Mouse (Mus musculus) heart, postnatal 36 days (tissue): Measurements from ENCODE around the gene Wdr27. TPM values are rescaled to one million over a fixed set of nuclear protein-coding genes. Genes with fewer than 3 reads are reported as not detected.
"Not testable (repeated sequence)": the region's sequence is repeated elsewhere in the genome, so short reads cannot be mapped to it uniquely, and the experiment has no call there.

Source experiments
- DNase-seq, 2 experiments: peaks; one replicate each; pipeline ENCODE4 v3.0.0; 2021 to 2022
- intact Hi-C: fragments of 180-260 bp; cut with DNase I; formaldehyde crosslinking; loops from one replicate; pipeline ENCODE4 v1.15.1; 2025
- total RNA-seq, 2 experiments: library from RNA; stranded (reverse); gene quantifications; 2 replicates each; pipeline ENCODE4 v1.2.3; 2021

The Wdr27 gene
- total RNA-seq, result 1 to 10 TPM in 1 of 2 experiments, under 1 TPM in 1; 0.35 to 1.1 TPM

DNA sequence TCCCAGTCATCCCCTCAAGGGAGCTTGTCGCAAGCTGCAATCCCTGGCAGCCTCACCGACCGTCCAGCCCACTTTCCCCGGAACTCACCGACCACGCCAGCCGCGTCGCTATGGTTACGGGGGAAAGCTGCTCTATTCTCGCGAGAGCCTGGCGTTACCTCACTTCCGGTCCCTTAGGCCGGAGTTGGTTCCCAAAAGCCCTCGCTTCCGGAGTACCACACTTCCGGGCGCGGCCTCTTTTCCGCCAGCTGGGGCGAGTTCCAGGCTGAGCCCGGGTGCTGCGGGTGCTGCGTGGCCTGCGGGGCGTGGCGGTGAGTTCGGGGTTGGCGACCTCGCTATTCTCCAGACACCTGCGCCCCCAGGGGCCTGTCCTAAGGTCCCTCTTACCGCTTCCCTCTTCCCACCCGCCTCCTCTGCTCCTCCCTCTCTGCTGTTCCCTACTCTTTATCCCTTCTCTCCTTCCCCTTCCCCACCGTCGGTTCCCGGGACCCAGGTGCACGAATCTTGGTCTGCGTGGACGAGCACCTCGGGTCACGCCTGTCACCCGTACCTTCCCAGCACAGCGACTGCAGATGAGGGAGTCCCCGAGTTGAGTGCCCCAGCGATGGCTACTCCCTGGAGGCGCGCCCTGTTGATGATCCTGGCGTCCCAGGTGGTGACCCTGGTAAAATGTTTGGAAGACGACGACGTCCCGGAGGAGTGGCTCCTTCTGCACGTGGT lies at the start of gene Wdr27, which contains the start of gene 1600012H06Rik:
Gene Wdr27 (minus strand): TSS at position 150 of the 720 bp plus-strand sequence.
Gene 1600012H06Rik (plus strand): TSS at position 176 of the 720 bp plus-strand sequence.
- DNase-seq, result peak; percentile 99
- intact Hi-C loops, result no loop called here

DNA sequence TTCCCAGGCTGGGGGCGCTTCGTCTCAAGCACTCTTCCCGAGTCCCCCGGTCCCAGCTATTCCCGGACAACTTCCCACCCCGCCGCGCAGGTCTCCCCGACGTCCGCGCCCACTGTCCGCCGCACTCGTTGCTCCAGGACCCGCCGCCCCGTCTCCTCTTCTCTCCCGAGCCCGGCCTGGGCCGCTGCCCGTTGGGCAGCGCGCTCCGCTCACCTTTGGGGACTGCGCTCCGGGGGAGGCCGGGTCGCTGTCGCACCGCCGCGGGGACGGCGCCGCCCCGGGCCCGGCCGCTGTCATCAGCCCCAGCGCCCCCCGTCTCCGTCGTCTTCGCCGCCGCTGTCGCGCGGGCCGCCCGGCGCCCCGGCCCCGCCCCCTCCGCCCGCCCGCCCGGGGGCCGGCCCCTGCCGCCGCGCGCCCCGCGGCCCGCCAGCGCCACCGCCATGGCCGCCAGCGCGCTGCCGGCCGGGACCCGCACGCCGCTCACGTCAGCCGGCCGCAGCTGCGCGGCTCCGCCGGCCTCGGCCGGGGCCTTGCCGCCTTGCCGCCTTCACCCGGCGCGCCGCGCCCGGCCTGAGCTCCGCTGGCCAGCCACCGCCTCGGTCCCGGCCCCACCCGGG lies 49.7 kb upstream of the Wdr27 start:
- intact Hi-C loops, DNase-seq: not testable (repeated sequence)

DNA sequence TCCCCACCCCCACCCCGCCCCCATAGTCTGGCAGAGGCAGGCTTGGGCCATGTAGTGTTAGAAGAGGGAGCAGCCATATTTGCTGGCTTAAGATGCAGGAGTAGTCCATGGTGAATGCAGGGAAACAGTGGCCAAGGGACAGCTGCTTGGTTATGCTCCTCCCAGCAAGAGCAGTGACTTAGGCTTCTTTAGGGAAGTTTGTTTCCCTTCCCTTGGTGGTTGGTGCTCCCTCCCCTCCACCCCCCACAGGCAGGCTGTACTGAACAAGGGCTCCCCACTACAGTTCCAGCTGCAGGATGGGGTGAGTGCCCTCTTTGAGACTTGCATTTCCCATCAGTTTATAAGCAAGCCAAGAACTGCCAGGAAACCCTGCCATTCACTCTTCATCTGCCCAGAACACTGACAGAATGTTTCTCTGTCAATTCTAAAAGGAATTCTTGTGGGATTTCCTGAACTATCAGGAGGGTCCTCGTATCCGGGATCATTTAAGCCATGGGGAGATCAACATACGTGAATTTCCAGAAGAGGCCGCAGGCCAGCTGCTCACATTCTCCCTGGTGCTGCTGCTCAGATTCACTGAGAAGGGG lies 47.3 kb upstream of the Wdr27 start:
- peak in 1 of 2 experiments; percentile 12 for DNase-seq

DNA sequence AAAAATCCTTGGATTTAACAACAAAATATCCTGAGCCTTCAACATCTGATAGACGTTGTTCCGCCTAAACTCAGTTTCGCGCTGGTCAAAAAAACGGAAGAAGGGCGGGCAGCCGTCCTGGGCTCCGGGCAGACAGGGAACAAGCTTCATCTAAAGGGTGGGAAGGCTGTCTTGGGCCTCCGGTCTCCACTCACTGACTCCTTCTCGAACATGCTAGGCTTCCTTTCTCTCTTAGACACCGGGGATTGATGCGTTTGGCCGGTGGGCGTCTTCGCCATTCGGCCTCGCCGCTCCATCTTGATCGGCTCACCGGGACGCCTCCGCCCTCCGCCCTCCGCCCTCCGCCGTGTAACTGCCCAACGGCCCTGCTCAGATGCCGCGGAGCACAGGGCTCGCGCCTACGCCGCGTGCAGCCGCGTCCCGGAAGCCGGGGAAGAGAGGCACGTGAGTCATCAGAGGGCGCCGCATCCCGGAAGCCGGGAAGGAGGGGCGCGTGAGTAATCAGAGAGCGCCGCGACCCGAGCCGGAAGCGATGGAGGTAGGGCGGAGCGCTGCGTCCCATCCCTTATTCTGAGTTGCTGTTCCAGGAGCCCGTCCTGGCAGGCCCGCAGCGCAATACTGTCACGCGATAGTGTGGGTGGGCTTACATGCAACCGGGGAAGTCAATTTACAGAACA lies 35.5 kb upstream of the Wdr27 start, which contains the start of the genes 9030025P20Rik and Gm3417:
Gene 9030025P20Rik (plus strand): TSS at position 107 of the 677 bp plus-strand sequence.
Gene Gm3417 (minus strand): TSS at position 429 of the 677 bp plus-strand sequence.
- intact Hi-C loops, DNase-seq: not testable (repeated sequence)

More for the DNA sequence above, 47.3 kb upstream of the Wdr27 start:
- intact Hi-C loops, result not testable (repeated sequence)

DNA sequence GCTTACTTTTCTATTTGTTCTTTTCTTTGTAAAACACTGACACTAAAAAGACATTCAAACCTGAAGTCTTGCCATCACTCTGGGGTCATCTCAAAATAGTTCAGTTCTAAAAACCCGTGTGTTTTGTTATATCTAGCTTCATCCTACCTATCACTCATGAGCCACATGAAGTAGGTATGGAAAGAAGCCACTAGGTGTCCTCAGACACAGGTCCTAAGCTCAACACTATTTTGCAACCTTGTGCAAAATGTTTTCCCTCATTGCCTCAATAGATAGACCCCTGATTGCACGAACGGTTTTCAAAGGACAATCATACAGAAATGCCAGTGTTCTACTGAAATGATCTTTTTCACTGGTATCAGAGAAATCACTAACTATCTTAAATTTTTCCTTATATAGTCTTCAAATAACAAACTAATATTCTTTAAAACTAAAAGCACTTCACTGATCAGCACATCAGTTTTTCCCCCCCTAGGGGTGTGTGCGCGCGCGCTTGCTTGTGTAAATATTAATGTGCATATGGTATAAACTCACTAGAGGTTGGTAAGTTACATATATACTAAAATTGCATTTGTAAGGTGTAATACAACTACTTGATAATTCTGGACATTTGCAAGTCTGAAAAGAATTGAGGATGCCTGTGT lies 34.9 kb upstream of the Wdr27 start:
- intact Hi-C loops, DNase-seq: not testable (repeated sequence)

DNA sequence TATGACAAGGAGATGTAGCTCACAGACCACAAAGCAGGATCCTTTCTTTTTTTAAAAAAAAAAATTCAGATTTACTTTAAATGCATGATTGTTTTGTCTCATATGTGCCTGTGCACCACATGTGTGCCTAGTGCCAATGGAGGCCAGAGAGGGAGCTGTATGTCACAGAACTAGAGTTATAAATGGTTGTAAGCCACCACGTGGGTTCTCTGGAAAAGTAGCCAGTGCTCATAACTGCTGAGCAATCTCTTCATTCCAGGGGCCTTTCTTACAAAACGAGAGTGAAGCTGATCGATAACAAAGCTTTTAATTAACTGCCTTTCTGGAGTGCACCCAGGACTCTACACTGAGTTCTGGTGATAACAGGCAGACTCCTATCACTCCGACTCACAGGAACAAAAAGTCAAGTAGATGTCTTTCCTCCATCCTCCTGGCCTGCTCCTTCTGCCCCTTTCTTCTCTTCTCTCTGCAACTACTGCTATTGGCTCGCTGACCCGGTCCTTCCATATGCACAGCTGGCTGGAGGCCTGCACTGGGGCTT lies 25.5 kb upstream of the Wdr27 start:
- intact Hi-C loops, result not testable (repeated sequence)

DNA sequence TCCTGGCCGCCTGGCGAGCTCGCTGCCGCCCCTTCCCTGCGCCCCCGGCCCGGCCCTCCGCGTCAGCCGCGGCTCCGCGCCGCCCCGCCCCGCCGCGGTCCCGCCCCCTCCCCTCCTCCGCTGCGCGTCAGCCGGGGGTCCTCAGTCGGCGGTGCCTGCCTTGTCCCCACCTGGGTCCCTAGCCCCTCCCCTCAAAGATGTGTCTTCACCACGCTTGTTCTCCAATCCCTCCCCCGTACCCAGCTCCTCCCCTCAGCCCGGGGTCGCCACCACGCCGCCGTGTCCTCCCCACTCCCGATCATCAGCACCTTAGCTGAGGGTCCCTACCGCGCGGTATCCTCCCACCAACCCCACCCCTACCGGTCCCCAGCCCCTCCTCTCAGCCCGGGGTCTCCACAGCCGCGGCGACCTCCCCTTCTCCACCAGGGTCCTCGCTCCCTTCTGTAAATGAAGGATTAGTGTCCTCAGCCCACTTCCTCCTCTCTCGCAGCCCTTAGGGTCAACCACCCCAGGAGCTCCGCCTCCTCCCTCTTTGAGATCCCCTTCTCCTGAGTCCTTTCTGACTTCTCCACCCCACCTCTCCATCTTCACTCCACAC lies 18.7 kb upstream of the Wdr27 start:
- intact Hi-C loops, DNase-seq: not testable (repeated sequence)

More for the DNA sequence above, 25.5 kb upstream of the Wdr27 start:
- DNase-seq, result not testable (repeated sequence)

DNA sequence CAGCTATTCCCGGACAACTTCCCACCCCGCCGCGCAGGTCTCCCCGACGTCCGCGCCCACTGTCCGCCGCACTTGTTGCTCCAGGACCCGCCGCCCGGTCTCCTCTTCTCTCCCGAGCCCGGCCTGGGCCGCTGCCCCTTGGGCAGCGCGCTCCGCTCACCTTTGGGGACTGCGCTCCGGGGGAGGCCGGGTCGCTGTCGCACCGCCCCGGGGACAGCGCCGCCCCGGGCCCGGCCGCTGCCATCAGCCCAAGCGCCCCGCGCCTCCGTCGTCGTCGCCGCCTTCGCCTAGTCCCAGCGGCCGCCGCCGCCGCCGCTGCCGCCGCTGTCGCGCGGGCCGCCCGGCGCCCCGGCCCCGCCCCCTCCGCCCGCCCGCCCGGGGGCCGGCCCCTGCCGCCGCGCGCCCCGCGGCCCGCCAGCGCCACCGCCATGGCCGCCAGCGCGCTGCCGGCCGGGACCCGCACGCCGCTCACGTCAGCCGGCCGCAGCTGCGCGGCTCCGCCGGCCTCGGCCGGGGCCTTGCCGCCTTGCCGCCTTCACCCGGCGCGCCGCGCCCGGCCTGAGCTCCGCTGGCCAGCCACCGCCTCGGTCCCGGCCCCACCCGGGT lies 18.1 kb upstream of the Wdr27 start, which contains the start of gene Phf10:
Gene Phf10 (minus strand): TSS at position 323 of the 606 bp plus-strand sequence.
- intact Hi-C loops, result not testable (repeated sequence)
- DNase-seq, result peak; percentile 37 to 63

DNA sequence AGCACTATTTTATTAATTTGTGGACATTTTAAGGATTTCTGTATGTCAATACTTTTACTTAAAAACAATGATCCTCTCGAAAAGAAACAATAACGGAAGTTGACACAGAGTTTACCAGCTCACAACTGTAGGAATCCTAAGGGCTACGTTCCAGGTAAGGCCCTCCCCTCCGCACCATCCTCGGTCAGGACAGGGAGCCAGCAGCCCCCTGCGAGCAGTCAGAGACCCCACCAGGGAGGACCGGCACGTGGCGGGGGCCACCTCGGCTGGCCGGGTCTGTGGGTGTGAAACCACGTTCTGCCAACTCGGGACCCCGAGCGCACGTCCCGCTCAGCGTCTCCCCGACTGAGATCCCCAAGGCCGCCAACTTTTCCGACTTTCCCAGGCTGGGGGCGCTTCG lies 17.6 kb upstream of the Wdr27 start:
- intact Hi-C loops, result no loop called here
- DNase-seq, result peak; percentile 24 to 34

DNA sequence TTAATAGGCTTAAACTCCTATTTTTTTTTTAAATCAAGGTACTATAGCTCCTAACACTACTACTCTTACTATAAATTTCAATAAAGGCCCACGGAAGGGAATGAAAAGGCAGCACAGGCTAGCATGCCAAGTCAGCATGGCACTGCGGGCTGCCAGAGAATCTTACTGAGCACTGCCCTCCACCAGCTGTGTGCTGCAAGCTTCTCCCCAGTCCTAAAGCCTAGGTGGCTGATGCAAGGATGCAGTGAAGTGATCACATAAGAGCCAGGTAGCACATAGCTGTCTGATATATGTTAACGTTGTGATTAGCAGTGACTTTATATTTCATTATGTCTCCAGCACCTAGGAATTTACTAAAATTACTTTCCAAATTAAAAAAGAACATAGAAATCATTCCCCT lies 17.0 kb upstream of the Wdr27 start:
- no peak for DNase-seq
- intact Hi-C loops, result no loop called here

DNA sequence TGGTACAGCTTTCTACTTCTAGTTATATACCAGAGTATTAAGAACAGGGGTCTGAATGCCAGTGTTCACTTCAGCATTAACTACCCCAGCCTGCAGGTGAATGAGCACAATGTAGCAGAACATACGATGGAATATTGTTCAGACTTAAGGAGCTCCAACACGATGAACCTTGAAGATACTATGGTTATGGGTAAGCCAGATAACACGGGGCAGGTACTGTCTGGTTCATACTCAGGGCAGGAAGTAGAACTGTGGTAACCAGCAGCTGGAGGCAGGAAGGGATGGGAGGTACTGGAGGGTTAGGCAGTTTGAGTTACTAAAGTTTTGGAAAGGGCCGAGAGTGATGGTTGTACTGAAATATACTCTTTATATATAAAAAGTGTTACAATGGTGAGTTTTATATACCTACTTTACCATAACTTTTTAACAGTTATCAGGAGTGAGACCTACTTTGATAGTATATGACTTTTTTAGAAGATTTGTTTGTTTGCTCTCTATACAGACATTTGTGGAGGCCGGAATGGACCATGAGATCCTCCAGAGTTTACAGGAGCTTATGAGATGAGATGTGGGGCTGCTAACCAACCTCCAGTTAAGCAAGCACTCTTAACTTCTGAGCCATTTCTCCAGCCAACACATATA lies 15.8 kb upstream of the Wdr27 start:
- intact Hi-C loops, result no loop called here

DNA sequence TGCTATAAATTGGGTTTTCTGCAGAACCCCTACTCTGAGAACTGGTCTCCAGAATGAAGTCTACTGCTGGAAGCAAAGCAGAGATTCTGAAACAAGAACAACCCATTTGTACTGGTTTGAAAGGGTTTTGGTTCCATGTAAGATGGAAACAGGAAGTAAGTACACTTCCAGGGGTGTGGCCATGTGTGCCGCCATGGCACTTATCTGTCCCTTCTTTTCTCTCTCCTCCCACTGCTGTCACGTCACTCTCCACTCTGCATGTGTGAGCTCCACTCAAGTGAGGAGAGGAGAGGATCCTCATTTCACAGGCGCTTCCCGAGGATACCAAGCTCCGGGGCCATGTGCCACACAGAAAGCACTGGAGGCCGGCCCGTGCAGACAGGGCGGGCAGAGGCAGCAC lies 10.5 kb upstream of the Wdr27 start:
- intact Hi-C loops, result no loop called here
- no peak for DNase-seq

More for the DNA sequence above, 15.8 kb upstream of the Wdr27 start:
- no peak for DNase-seq

DNA sequence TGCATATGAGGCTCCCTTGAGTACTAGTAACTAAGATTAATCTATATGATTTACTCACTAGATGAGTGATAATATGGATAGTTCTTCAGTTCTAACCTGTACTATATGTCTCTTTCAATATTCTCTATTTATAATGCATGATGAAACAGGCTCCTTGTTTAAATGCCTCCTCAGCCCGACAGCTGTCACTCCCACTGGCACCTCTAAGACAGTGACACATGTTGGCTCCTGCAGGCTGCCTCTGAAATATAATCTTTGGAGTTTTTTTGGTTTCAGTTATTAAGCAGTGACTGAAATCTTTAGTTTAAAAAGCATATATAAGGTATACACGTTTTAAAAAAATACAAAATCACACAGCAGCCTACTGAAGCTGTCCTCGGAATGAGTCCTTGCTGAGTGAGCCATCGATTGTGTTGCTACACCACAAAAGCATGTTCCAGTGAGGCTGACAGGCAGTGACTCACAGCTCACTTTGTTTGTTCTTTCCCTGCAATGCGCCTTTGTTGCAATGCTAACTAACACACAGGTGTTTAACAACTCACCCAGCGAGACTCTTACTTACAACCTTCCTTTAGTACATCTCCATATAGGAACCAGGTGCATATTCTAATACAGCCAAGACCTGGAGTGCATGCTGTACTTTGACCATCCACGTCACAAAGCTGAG lies 6.3 kb upstream of the Wdr27 start:
- DNase-seq, result no peak
- intact Hi-C loops, result no loop called here

DNA sequence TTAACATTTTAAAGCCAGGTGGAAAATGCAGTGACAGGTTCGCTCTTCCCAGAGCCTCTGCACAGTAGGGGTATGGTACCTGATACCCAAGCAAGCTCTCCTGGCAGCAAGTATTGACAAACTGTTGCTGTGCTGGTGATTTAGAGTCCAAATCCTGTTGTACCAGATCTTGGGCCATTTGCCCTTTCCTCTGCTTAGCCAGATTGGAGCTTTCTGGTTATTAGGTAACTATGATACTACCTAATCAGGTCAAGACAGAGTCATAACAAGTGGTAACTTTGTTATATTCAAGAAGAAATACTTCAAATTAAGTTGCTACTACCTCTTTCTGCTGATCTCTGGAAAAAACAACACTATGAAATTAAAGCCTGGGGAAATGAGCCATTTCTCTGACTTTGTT lies 1.6 kb upstream of the Wdr27 start:
- DNase-seq, result no peak
- intact Hi-C loops, result no loop called here

DNA sequence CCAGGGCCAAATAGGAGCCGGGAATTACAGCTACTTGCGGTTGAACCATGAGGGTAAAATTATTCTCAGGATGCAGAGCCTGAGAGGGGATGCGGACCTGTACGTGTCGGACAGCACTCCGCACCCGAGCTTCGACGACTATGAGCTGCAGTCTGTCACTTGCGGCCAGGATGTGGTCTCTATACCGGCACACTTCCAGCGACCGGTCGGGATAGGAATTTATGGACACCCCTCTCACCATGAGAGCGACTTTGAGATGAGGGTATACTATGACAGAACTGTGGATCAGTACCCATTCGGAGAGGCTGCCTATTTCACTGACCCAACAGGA lies 736 bp upstream of the Wdr27 start:
- intact Hi-C loops, result no loop called here

DNA sequence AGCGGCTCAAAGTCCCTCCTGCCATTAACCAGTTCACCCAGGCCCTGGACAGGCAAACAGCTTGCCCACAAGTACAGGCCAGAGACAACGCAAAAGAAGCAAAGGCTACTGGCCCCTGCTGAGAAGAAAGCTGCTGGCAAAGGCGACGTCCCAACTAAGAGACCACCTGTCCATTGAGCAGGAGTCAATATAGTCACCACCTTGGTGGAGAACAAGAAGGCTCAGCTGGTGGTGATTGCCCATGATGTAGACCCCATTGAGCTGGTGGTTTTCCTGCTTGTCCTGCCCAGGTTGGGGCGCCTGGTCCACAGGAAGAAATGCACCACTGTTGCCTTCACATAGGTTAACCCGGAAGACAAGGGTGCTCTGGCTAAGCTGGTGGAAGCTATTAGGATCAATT lies 777 bp downstream of the Wdr27 start:
- intact Hi-C loops, result not testable (repeated sequence)
- DNase-seq, result peak in 1 of 2 experiments; percentile 3

More for the DNA sequence above, 736 bp upstream of the Wdr27 start:
- DNase-seq, result no peak

DNA sequence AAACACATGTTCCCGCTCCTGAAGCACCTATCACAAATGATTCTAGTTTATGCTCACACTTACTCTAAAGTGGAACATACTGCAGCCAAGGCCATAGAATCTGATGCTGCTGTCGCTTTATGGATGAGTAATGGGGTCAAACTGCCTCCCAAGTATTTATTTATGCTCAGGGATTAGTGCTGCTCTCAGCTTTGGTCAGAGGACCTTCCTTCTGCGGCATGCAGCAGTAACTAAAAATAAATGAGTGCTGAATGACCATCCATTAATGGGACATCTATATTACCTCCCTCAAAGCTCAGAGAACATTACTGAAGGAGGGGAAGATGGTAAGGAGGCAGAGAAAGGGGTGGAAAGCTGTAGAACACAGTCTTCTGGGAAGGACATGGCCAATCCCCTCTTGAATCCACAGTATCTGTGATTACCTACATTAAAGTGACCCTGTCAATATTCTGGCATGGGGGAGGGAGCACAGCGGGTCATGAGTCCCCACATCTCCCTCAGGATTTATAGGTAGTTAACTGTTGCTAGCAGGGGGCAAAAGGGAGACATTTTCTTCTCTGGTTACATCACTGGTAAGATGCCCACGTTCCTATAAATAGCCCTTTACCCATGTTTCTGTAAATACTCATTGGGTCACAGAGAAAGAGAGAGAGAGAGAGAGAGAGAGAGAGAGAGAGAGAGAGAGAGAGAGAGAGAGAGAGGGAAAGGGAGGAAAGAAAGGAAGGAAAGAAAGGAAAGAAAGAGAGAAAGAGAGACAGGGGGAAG lies 6.9 kb downstream of the Wdr27 start:
- intact Hi-C loops, result no loop called here
- no peak for DNase-seq
